Comparison of ENCODE assay signal across 25 mouse cellular contexts in genomic region chr13:38632556-38632955, GRCm38 (mm10). TPM values are rescaled to one million over a fixed set of nuclear protein-coding genes. Genes with fewer than 3 reads are reported as not detected.
DNase-seq lines count a peak whose midpoint lies in the region; ATAC-seq and TF ChIP-seq lines count a peak whose summit lies in the region.
"Had no signal": no experiment of that assay in that cellular context is flagged by ENCODE, and none has a peak within 500 bp of the region (broad histone marks: within the 10 kb centered on the region; RNA-seq: fewer than 3 reads in every experiment).

No protein-coding gene starts in this region.

- peak overlapping the region; percentile 42; the same call in 1 of the 2 replicates for H3K9ac ChIP-seq in liver, embryonic 12.5 days
- no peak overlapping the region for H3K9ac ChIP-seq in hindbrain, embryonic 16.5 days (ENCODE audit: low read depth, low read length)
- H3K9ac ChIP-seq in hindbrain, embryonic 11.5 days (ENCODE audit: low read depth, low read length), result no peak overlapping the region
- H3K9ac ChIP-seq: embryonic facial prominence, embryonic 15.5 days; neural tube, embryonic 12.5 days had no signal

- WGBS in bone marrow, adult 2 months, result 60% methylated on average over 6 of the region's 6 CpGs
- WGBS in liver, embryonic 12.5 days (ENCODE audit: insufficient replicate concordance), result 33% methylated on average over 6 of the region's 6 CpGs
- WGBS in hindbrain, embryonic 16.5 days, result 92% methylated on average over 6 of the region's 6 CpGs
- 92% methylated on average over 6 of the region's 6 CpGs for WGBS in hindbrain, embryonic 11.5 days

- no peak for DNase-seq in gastrocnemius, postnatal 4 days (ENCODE audit: low spot score in 2 of 2)
- no peak for DNase-seq in hindbrain, embryonic 11.5 days (ENCODE audit: low spot score)
- DNase-seq: adrenal gland, adult 8-10 months; B cell, adult 2 months; cerebellum, adult 9-10 months; kidney, adult 18-20 months; lung, adult 18-20 months; lung, postnatal 14 days; midbrain, embryonic 14.5 days; retina, postnatal 1 day; spleen, adult 18-20 months; thymus, adult 18-20 months; thymus, postnatal 36 days had no signal

- no peak for TF ChIP-seq POLR2A in bone marrow, adult 2 months (IDR thresholded peaks at IDR 0.05; ENCODE audit: borderline replicate concordance, control insufficient read depth, low read depth, low read length)

- no peaks in the 10 kb centered on the region for H3K27me3 ChIP-seq in liver, embryonic 12.5 days (replicated peaks)
- H3K27me3 ChIP-seq in hindbrain, embryonic 16.5 days (replicated peaks; ENCODE audit: control insufficient read depth, insufficient read depth, low read length), result no peaks in the 10 kb centered on the region
- no peaks in the 10 kb centered on the region for H3K27me3 ChIP-seq in hindbrain, embryonic 11.5 days (ENCODE audit: control insufficient read depth, insufficient read depth, low read length)
- H3K27me3 ChIP-seq: CH12.LX; embryonic facial prominence, embryonic 15.5 days; megakaryocyte, embryonic 14.5 days; neural tube, embryonic 12.5 days had no signal

- peak; percentile 35 for ATAC-seq in erythroblast, adult 5-6 weeks (replicated peaks; ENCODE audit: low FRiP score, poor library complexity, severe bottlenecking)
- peak; percentile 68 for ATAC-seq in liver, embryonic 12.5 days
- ATAC-seq in megakaryocyte progenitor cell, adult 5-6 weeks (replicated peaks; ENCODE audit: poor library complexity), result peak; percentile 43
- no peak for ATAC-seq in hindbrain, embryonic 16.5 days
- ATAC-seq in hindbrain, embryonic 11.5 days (ENCODE audit: low FRiP score), result no peak
- ATAC-seq: activated CD4-positive, CD25-positive, alpha-beta regulatory T cell, adult 4 months had no signal

- H3K4me3 ChIP-seq in bone marrow, adult 2 months (replicated peaks; ENCODE audit: control insufficient read depth, low read depth, low read length), result no peak overlapping the region
- H3K4me3 ChIP-seq in liver, embryonic 12.5 days, result peak overlapping the region; percentile 3; the same call in 1 of the 2 replicates
- H3K4me3 ChIP-seq in hindbrain, embryonic 16.5 days (ENCODE audit: low read length), result no peak overlapping the region
- no peak overlapping the region for H3K4me3 ChIP-seq in hindbrain, embryonic 11.5 days (ENCODE audit: low read depth, low read length)
- H3K4me3 ChIP-seq: embryonic facial prominence, embryonic 15.5 days; limb, embryonic 10.5 days; megakaryocyte, embryonic 14.5 days; neural tube, embryonic 12.5 days had no signal

- peak overlapping the region; percentile 45 for H3K4me2 ChIP-seq in liver, embryonic 12.5 days
- no peak overlapping the region for H3K4me2 ChIP-seq in hindbrain, embryonic 16.5 days (ENCODE audit: low read length)
- no peak overlapping the region for H3K4me2 ChIP-seq in hindbrain, embryonic 11.5 days (replicated peaks; ENCODE audit: low read depth, low read length)
- H3K4me2 ChIP-seq: embryonic facial prominence, embryonic 15.5 days; neural tube, embryonic 12.5 days had no signal

- peak overlapping the region; percentile 19; the same call in 1 of the 2 replicates for H3K27ac ChIP-seq in bone marrow, adult 2 months (ENCODE audit: control insufficient read depth, insufficient read depth, low read depth, low read length, poor library complexity)
- H3K27ac ChIP-seq in liver, embryonic 12.5 days, result peak overlapping the region; percentile 84
- no peak overlapping the region for H3K27ac ChIP-seq in hindbrain, embryonic 16.5 days (ENCODE audit: low read depth, low read length)
- no peak overlapping the region for H3K27ac ChIP-seq in hindbrain, embryonic 11.5 days (ENCODE audit: low read depth, low read length)
- H3K27ac ChIP-seq: embryonic facial prominence, embryonic 15.5 days; kidney, postnatal 0 days; limb, embryonic 10.5 days; neural tube, embryonic 12.5 days had no signal

- peaks cover 13% of the 10 kb centered on the region for H3K36me3 ChIP-seq in liver, embryonic 12.5 days
- H3K36me3 ChIP-seq in hindbrain, embryonic 16.5 days (ENCODE audit: control insufficient read depth, insufficient read depth, low read length), result no peaks in the 10 kb centered on the region
- no peaks in the 10 kb centered on the region for H3K36me3 ChIP-seq in hindbrain, embryonic 11.5 days (ENCODE audit: control insufficient read depth, insufficient read depth, low read length)
- H3K36me3 ChIP-seq: embryonic facial prominence, embryonic 15.5 days; neural tube, embryonic 12.5 days had no signal

- no peaks in the 10 kb centered on the region; the same call in 1 of the 2 replicates for H3K4me1 ChIP-seq in bone marrow, adult 2 months (ENCODE audit: control insufficient read depth, insufficient read depth, low read length)
- peaks cover 32% of the 10 kb centered on the region for H3K4me1 ChIP-seq in liver, embryonic 12.5 days
- H3K4me1 ChIP-seq in hindbrain, embryonic 16.5 days (ENCODE audit: control insufficient read depth, insufficient read depth, low read depth, low read length), result peaks cover 5% of the 10 kb centered on the region
- no peaks in the 10 kb centered on the region for H3K4me1 ChIP-seq in hindbrain, embryonic 11.5 days (replicated peaks; ENCODE audit: control insufficient read depth, insufficient read depth, low read length)

- no peak for TF ChIP-seq CTCF in bone marrow, adult 2 months (IDR thresholded peaks at IDR 0.05; ENCODE audit: control insufficient read depth, insufficient read depth, low read length)

- H3K9me3 ChIP-seq in liver, embryonic 12.5 days (replicated peaks), result no peaks in the 10 kb centered on the region
- no peaks in the 10 kb centered on the region for H3K9me3 ChIP-seq in hindbrain, embryonic 16.5 days (ENCODE audit: control insufficient read depth, low read length)
- H3K9me3 ChIP-seq in hindbrain, embryonic 11.5 days (ENCODE audit: control insufficient read depth, low read length), result no peaks in the 10 kb centered on the region
- H3K9me3 ChIP-seq: embryonic facial prominence, embryonic 15.5 days; limb, embryonic 10.5 days; megakaryocyte, embryonic 14.5 days; neural tube, embryonic 12.5 days had no signal

RNA-seq across cellular contexts. Expression of gene Bloc1s5, which starts 2.4 kb away (rescaled TPM):
- 4.8 and 5.0 TPM in 2 replicates for polyA plus RNA-seq in bone marrow, adult 2 months (2011; ENCODE audit: insufficient read depth, insufficient read length, low replicate concordance, missing spikeins)
- 0.38 and 1.3 TPM in 2 replicates for total RNA-seq in erythroblast, adult 5-6 weeks (2015; ENCODE audit: low replicate concordance)
- total RNA-seq in erythroblast, adult 5-6 weeks (2017; ENCODE audit: low replicate concordance), result 3.2 and 11.2 TPM in 2 replicates
- polyA plus RNA-seq in liver, embryonic 12.5 days (2016; fragmentation: Nextera tagmentation; extraction: Ambion mirVana), result 16.0 and 16.4 TPM in 2 replicates
- total RNA-seq in megakaryocyte progenitor cell, adult 5-6 weeks (2015), result 3.6 and 4.5 TPM in 2 replicates
- 13.0 and 14.7 TPM in 2 replicates for total RNA-seq in megakaryocyte progenitor cell, adult 5-6 weeks (2017)
- 22.2 and 24.7 TPM in 2 replicates for polyA plus RNA-seq in hindbrain, embryonic 16.5 days (2015; fragmentation: Nextera tagmentation; extraction: Ambion mirVana)
- 10 to 100 TPM; 10.2 to 10.8 TPM for total RNA-seq in gastrocnemius, postnatal 4 days (2021)
- polyA plus RNA-seq in hindbrain, embryonic 11.5 days (2014; fragmentation: Nextera tagmentation; extraction: Ambion mirVana), result 24.1 and 28.1 TPM in 2 replicates

RNA-seq across cellular contexts. Expression of gene Eef1e1, which starts 26.3 kb away (rescaled TPM):
- polyA plus RNA-seq in bone marrow, adult 2 months (2011; ENCODE audit: insufficient read depth, insufficient read length, low replicate concordance, missing spikeins), result 25.1 and 27.2 TPM in 2 replicates
- 1.9 and 16.1 TPM in 2 replicates for total RNA-seq in erythroblast, adult 5-6 weeks (2015; ENCODE audit: low replicate concordance)
- total RNA-seq in erythroblast, adult 5-6 weeks (2017; ENCODE audit: low replicate concordance), result 3.8 and 5.3 TPM in 2 replicates
- 62.0 and 62.2 TPM in 2 replicates for polyA plus RNA-seq in liver, embryonic 12.5 days (2016; fragmentation: Nextera tagmentation; extraction: Ambion mirVana)
- total RNA-seq in megakaryocyte progenitor cell, adult 5-6 weeks (2015), result 55.4 and 63.3 TPM in 2 replicates
- total RNA-seq in megakaryocyte progenitor cell, adult 5-6 weeks (2017), result 43.5 and 52.9 TPM in 2 replicates
- 101 and 108 TPM in 2 replicates for polyA plus RNA-seq in hindbrain, embryonic 16.5 days (2015; fragmentation: Nextera tagmentation; extraction: Ambion mirVana)
- total RNA-seq in gastrocnemius, postnatal 4 days (2021), result 10 to 100 TPM; 13.7 to 18.0 TPM
- polyA plus RNA-seq in hindbrain, embryonic 11.5 days (2014; fragmentation: Nextera tagmentation; extraction: Ambion mirVana), result 69.3 and 69.9 TPM in 2 replicates

Comparison
In these comparisons a context has a peak if more than half of its experiments do, and no peak if none do; other contexts are left out.
1. H3K27ac ChIP-seq: peak in bone marrow, adult 2 months (single experiment) and liver, embryonic 12.5 days (single experiment); none in hindbrain, embryonic 16.5 days (single experiment) and hindbrain, embryonic 11.5 days (single experiment).
2. ATAC-seq: peak in erythroblast, adult 5-6 weeks (single experiment), liver, embryonic 12.5 days (single experiment) and megakaryocyte progenitor cell, adult 5-6 weeks (single experiment); none in hindbrain, embryonic 16.5 days (single experiment) and hindbrain, embryonic 11.5 days (single experiment).